Mouse (Mus musculus): ENCODE measurements around the gene Tbc1d16. TPM values are rescaled to one million over a fixed set of nuclear protein-coding genes. Genes with fewer than 3 reads are reported as not detected.
"Not testable (repeated sequence)": the region's sequence is repeated elsewhere in the genome, so short reads cannot be mapped to it uniquely, and the experiment has no call there.

Tbc1d16 gene
- polyA plus RNA-seq, 1 experiment from 2014 or later = 11.7 TPM

GRCm38 (mm10) chr11:119259977-119260376 is 31.7 kb upstream of the Tbc1d16 start:
- no peak overlapping the region for H3K4me2 ChIP-seq (ENCODE audit: low read depth, low read length)
- H3K27ac ChIP-seq (replicated peaks; ENCODE audit: low read depth, low read length) = no peak overlapping the region
- no peaks in the 10 kb centered on the region for H3K9me3 ChIP-seq (ENCODE audit: control insufficient read depth, low read length)
- peaks cover 3% of the 10 kb centered on the region; the same call in 1 of the 2 replicates for H3K4me1 ChIP-seq (ENCODE audit: control insufficient read depth, insufficient read depth, low read length)
- H3K4me3 ChIP-seq (ENCODE audit: low read depth, low read length) = no peak overlapping the region
- no peaks in the 10 kb centered on the region for H3K36me3 ChIP-seq (ENCODE audit: control insufficient read depth, insufficient read depth, low read length)
- ATAC-seq (ENCODE audit: low read depth) = no peak
- H3K27me3 ChIP-seq (replicated peaks; ENCODE audit: control insufficient read depth, insufficient read depth, low read length) = no peaks in the 10 kb centered on the region
- H3K9ac ChIP-seq (ENCODE audit: low read depth, low read length) = no peak overlapping the region
- WGBS = 81% methylated on average over 8 of the region's 8 CpGs
- DNase-seq (ENCODE audit: low spot score) = no peak

GRCm38 (mm10) chr11:119258572-119259322 is 30.4 kb upstream of the Tbc1d16 start:
- H3K4me1 ChIP-seq (ENCODE audit: control insufficient read depth, insufficient read depth, low read length) = peaks cover 3% of the 10 kb centered on the region; the same call in 1 of the 2 replicates
- no peaks in the 10 kb centered on the region for H3K27me3 ChIP-seq (replicated peaks; ENCODE audit: control insufficient read depth, insufficient read depth, low read length)
- H3K4me2 ChIP-seq (ENCODE audit: low read depth, low read length) = peak overlapping the region; percentile 53
- peak overlapping the region; percentile 46 for H3K9ac ChIP-seq (ENCODE audit: low read depth, low read length)
- H3K36me3 ChIP-seq (ENCODE audit: control insufficient read depth, insufficient read depth, low read length) = no peaks in the 10 kb centered on the region
- peak overlapping the region; percentile 29 for H3K4me3 ChIP-seq (ENCODE audit: low read depth, low read length)
- peak; percentile 81 for DNase-seq (ENCODE audit: low spot score)
- 62% methylated on average over 23 of the region's 23 CpGs for WGBS
- no peaks in the 10 kb centered on the region for H3K9me3 ChIP-seq (ENCODE audit: control insufficient read depth, low read length)
- ATAC-seq (ENCODE audit: low read depth) = peak; percentile 82
- 0 out of 2 replicates have a peak overlapping the region, but pooled peaks have one; percentile 33 for H3K27ac ChIP-seq (replicated peaks; ENCODE audit: low read depth, low read length)

- DNase-seq (ENCODE audit: low spot score) (no peak), ATAC-seq (ENCODE audit: low read depth) (no peak)
- 60% methylated on average over 9 of the region's 9 CpGs for WGBS
- Histone ChIP-seq H3K9ac (ENCODE audit: low read depth, low read length) (peak overlapping the region; percentile 46; the same call in 1 of the 2 replicates), H3K9me3 (ENCODE audit: control insufficient read depth, low read length) (no peaks in the 10 kb centered on the region), H3K27me3 (replicated peaks; ENCODE audit: control insufficient read depth, insufficient read depth, low read length) (no peaks in the 10 kb centered on the region), H3K36me3 (ENCODE audit: control insufficient read depth, insufficient read depth, low read length) (no peaks in the 10 kb centered on the region), H3K27ac (replicated peaks; ENCODE audit: low read depth, low read length) (no peak overlapping the region), H3K4me3 (ENCODE audit: low read depth, low read length) (peak overlapping the region; percentile 29), H3K4me1 (ENCODE audit: control insufficient read depth, insufficient read depth, low read length) (peaks cover 3% of the 10 kb centered on the region; the same call in 1 of the 2 replicates), H3K4me2 (ENCODE audit: low read depth, low read length) (peak overlapping the region; percentile 53)
These were observed 29.9 kb upstream of the Tbc1d16 start for GRCm38 (mm10) chr11:119258216-119258571.

GRCm38 (mm10) chr11:119256557-119256956 is 28.3 kb upstream of the Tbc1d16 start:
- H3K36me3 ChIP-seq (ENCODE audit: control insufficient read depth, insufficient read depth, low read length); H3K4me2 ChIP-seq (ENCODE audit: low read depth, low read length); H3K9me3 ChIP-seq (ENCODE audit: control insufficient read depth, low read length); H3K9ac ChIP-seq (ENCODE audit: low read depth, low read length); H3K27ac ChIP-seq (replicated peaks; ENCODE audit: low read depth, low read length); H3K4me3 ChIP-seq (ENCODE audit: low read depth, low read length); ATAC-seq (ENCODE audit: low read depth); H3K27me3 ChIP-seq (replicated peaks; ENCODE audit: control insufficient read depth, insufficient read depth, low read length); DNase-seq (ENCODE audit: low spot score): not testable (repeated sequence)
- WGBS = 81% methylated on average over 5 of the region's 5 CpGs
- H3K4me1 ChIP-seq (ENCODE audit: control insufficient read depth, insufficient read depth, low read length) = peaks cover 12% of the 10 kb centered on the region

GRCm38 (mm10) chr11:119252854-119253541 is 24.7 kb upstream of the Tbc1d16 start:
- H3K4me2 ChIP-seq (ENCODE audit: low read depth, low read length) = peak overlapping the region; percentile 57
- ATAC-seq (ENCODE audit: low read depth) (peak; percentile 82), DNase-seq (ENCODE audit: low spot score) (peak; percentile 58)
- H3K27me3 ChIP-seq (replicated peaks; ENCODE audit: control insufficient read depth, insufficient read depth, low read length) = no peaks in the 10 kb centered on the region
- peaks cover 13% of the 10 kb centered on the region for H3K4me1 ChIP-seq (ENCODE audit: control insufficient read depth, insufficient read depth, low read length)
- H3K36me3 ChIP-seq (ENCODE audit: control insufficient read depth, insufficient read depth, low read length) = no peaks in the 10 kb centered on the region
- H3K9ac ChIP-seq (ENCODE audit: low read depth, low read length) = peak overlapping the region; percentile 51
- H3K9me3 ChIP-seq (ENCODE audit: control insufficient read depth, low read length) = no peaks in the 10 kb centered on the region
- 5% methylated on average over 20 of the region's 22 CpGs for WGBS
- peak overlapping the region; percentile 27 for H3K4me3 ChIP-seq (ENCODE audit: low read depth, low read length)
- no peak overlapping the region for H3K27ac ChIP-seq (replicated peaks; ENCODE audit: low read depth, low read length)

- H3K36me3 ChIP-seq (ENCODE audit: control insufficient read depth, insufficient read depth, low read length) = no peaks in the 10 kb centered on the region
- H3K27me3 ChIP-seq (replicated peaks; ENCODE audit: control insufficient read depth, insufficient read depth, low read length) = no peaks in the 10 kb centered on the region
- H3K4me2 ChIP-seq (ENCODE audit: low read depth, low read length) = no peak overlapping the region
- H3K27ac ChIP-seq (replicated peaks; ENCODE audit: low read depth, low read length) = no peak overlapping the region
- H3K9me3 ChIP-seq (ENCODE audit: control insufficient read depth, low read length) = no peaks in the 10 kb centered on the region
- H3K4me3 ChIP-seq (ENCODE audit: low read depth, low read length) = no peak overlapping the region
- DNase-seq (ENCODE audit: low spot score) (no peak), ATAC-seq (ENCODE audit: low read depth) (no peak)
- 61% methylated on average over 14 of the region's 17 CpGs for WGBS
- H3K9ac ChIP-seq (ENCODE audit: low read depth, low read length) = no peak overlapping the region
- peaks cover 13% of the 10 kb centered on the region for H3K4me1 ChIP-seq (ENCODE audit: control insufficient read depth, insufficient read depth, low read length)
These were observed 22.7 kb upstream of the Tbc1d16 start for GRCm38 (mm10) chr11:119250998-119251397.

GRCm38 (mm10) chr11:119249011-119249410 is 20.7 kb upstream of the Tbc1d16 start:
- no peak overlapping the region for H3K27ac ChIP-seq (replicated peaks; ENCODE audit: low read depth, low read length)
- peak; percentile 82 for DNase-seq (ENCODE audit: low spot score)
- WGBS = 22% methylated on average over 6 of the region's 6 CpGs

GRCm38 (mm10) chr11:119245543-119245942 is 17.2 kb upstream of the Tbc1d16 start:
- not testable (repeated sequence) for H3K36me3 ChIP-seq (ENCODE audit: control insufficient read depth, insufficient read depth, low read length); DNase-seq (ENCODE audit: low spot score); ATAC-seq (ENCODE audit: low read depth); H3K9ac ChIP-seq (ENCODE audit: low read depth, low read length); H3K27me3 ChIP-seq (replicated peaks; ENCODE audit: control insufficient read depth, insufficient read depth, low read length); H3K9me3 ChIP-seq (ENCODE audit: control insufficient read depth, low read length); H3K27ac ChIP-seq (replicated peaks; ENCODE audit: low read depth, low read length); H3K4me3 ChIP-seq (ENCODE audit: low read depth, low read length); H3K4me2 ChIP-seq (ENCODE audit: low read depth, low read length); H3K4me1 ChIP-seq (ENCODE audit: control insufficient read depth, insufficient read depth, low read length)
- WGBS = 94% methylated on average over 6 of the region's 6 CpGs

More at GRCm38 (mm10) chr11:119249011-119249410, 20.7 kb upstream of the Tbc1d16 start:
- H3K9me3 ChIP-seq (ENCODE audit: control insufficient read depth, low read length) = no peaks in the 10 kb centered on the region
- no peaks in the 10 kb centered on the region for H3K27me3 ChIP-seq (replicated peaks; ENCODE audit: control insufficient read depth, insufficient read depth, low read length)
- no peaks in the 10 kb centered on the region for H3K36me3 ChIP-seq (ENCODE audit: control insufficient read depth, insufficient read depth, low read length)
- no peak overlapping the region for H3K4me2 ChIP-seq (ENCODE audit: low read depth, low read length)
- peaks cover 13% of the 10 kb centered on the region for H3K4me1 ChIP-seq (ENCODE audit: control insufficient read depth, insufficient read depth, low read length)
- no peak overlapping the region for H3K4me3 ChIP-seq (ENCODE audit: low read depth, low read length)
- H3K9ac ChIP-seq (ENCODE audit: low read depth, low read length) = no peak overlapping the region
- ATAC-seq (ENCODE audit: low read depth) = peak; percentile 69

All from embryonic facial prominence, embryonic 14.5 days (tissue).